Mouse (Mus musculus): ENCODE measurements at regions not wholly inside any gene's neighbourhood (a gene's known extent, or its start where the extent isn't known, plus 50 kb on each side); places are given as distances from the start of the nearest gene placed in this dataset.

GRCm38 (mm10) chr3:27815201-27815695 is 80.9 kb downstream of the Tmem212 start:
- DNase-seq (ENCODE audit: low read depth, low spot score) = no peak

GRCm38 (mm10) chr3:27804271-27804670 is 91.9 kb downstream of the Tmem212 start:
- DNase-seq (ENCODE audit: low read depth, low spot score) = no peak

GRCm38 (mm10) chr3:27791633-27791951 is 80.5 kb upstream of the Fndc3b start:
- no peak for DNase-seq (ENCODE audit: low read depth, low spot score)

GRCm38 (mm10) chr3:27790932-27791632 is 80.0 kb upstream of the Fndc3b start:
- no peak for DNase-seq (ENCODE audit: low read depth, low spot score)

GRCm38 (mm10) chr3:27783926-27784325 is 72.8 kb upstream of the Fndc3b start:
- no peak for DNase-seq (ENCODE audit: low read depth, low spot score)

GRCm38 (mm10) chr3:27783476-27783875 is 72.4 kb upstream of the Fndc3b start:
- no peak for DNase-seq (ENCODE audit: low read depth, low spot score)

- DNase-seq (ENCODE audit: low read depth, low spot score) = peak; percentile 11
Measured at GRCm38 (mm10) chr3:27782056-27782765, 71.1 kb upstream of the Fndc3b start.

- DNase-seq (ENCODE audit: low read depth, low spot score) = no peak
Measured at GRCm38 (mm10) chr3:27779892-27780291, 68.8 kb upstream of the Fndc3b start.

- no peak for DNase-seq (ENCODE audit: low read depth, low spot score)
Measured at GRCm38 (mm10) chr3:27777751-27778150, 66.6 kb upstream of the Fndc3b start.

- DNase-seq (ENCODE audit: low read depth, low spot score) = no peak
Measured at GRCm38 (mm10) chr3:27773176-27773575, 62.1 kb upstream of the Fndc3b start.

- no peak for DNase-seq (ENCODE audit: low read depth, low spot score)
Measured at GRCm38 (mm10) chr3:27769438-27769837, 58.3 kb upstream of the Fndc3b start.

GRCm38 (mm10) chr3:27767188-27767587 is 56.1 kb upstream of the Fndc3b start:
- DNase-seq (ENCODE audit: low read depth, low spot score) = no peak

- no peak for DNase-seq (ENCODE audit: low read depth, low spot score)
Measured at GRCm38 (mm10) chr3:27766421-27766820, 55.3 kb upstream of the Fndc3b start.

GRCm38 (mm10) chr3:27765929-27766328 is 54.8 kb upstream of the Fndc3b start:
- no peak for DNase-seq (ENCODE audit: low read depth, low spot score)

GRCm38 (mm10) chr3:27764556-27764955 is 53.4 kb upstream of the Fndc3b start:
- DNase-seq (ENCODE audit: low read depth, low spot score) = no peak

GRCm38 (mm10) chr3:27761031-27761430 is 49.9 kb upstream of the Fndc3b start:
- DNase-seq (ENCODE audit: low read depth, low spot score) = peak; percentile 38
